Mouse (Mus musculus) CH12.LX (cell line): Measurements from ENCODE around the gene Abtb2. TPM values are rescaled to one million over a fixed set of nuclear protein-coding genes. Genes with fewer than 3 reads are reported as not detected.
A peak's percentile ranks its signal among the peaks of the same experiment; 100 is the strongest.

ENCODE experiments used
- DNase-seq: peaks from one replicate; pipeline ENCODE4 v3.0.0-alpha.2; 2013; ENCODE audit errors: extremely low read depth
- H3K27ac ChIP-seq: 2 replicates; pipeline ENCODE4 v1.5.1; 2012; ENCODE audit warnings: low read depth, mild to moderate bottlenecking, control low read depth, moderate library complexity; ENCODE audit not compliant: insufficient read depth
- H3K27me3 ChIP-seq: replicated peaks from 2 replicates; pipeline ENCODE3; 2012; ENCODE audit warnings: inconsistent platforms
- H3K36me3 ChIP-seq, 2 experiments: replicated peaks in 1 of 2; 2 replicates each; pipeline versions ENCODE3 to v1.6.1; 2012; ENCODE audit warnings: inconsistent platforms in 1 of 2, low read length in 1 of 2, mild to moderate bottlenecking in 1 of 2, mixed read lengths in 1 of 2, moderate library complexity in 1 of 2; ENCODE audit not compliant: control insufficient read depth in 1 of 2, insufficient read depth in 1 of 2
- H3K4me1 ChIP-seq, 2 experiments: 2 replicates each; pipeline ENCODE4 v1.6.1; 2012; ENCODE audit warnings: inconsistent platforms in 1 of 2, moderate library complexity in 1 of 2; ENCODE audit not compliant: insufficient read depth in 2 of 2, control insufficient read depth in 1 of 2
- H3K4me2 ChIP-seq: 2 replicates; pipeline ENCODE4 v1.6.1; 2012; ENCODE audit warnings: low read depth, mild to moderate bottlenecking, control low read depth; ENCODE audit not compliant: poor library complexity, insufficient read depth, severe bottlenecking
- H3K4me3 ChIP-seq, 3 experiments: fragments of 150-350 bp in 1 of 3; sonication (generic) in 1 of 3; replicated peaks in 1 of 3; 2 replicates each; pipeline versions ENCODE3 to v1.5.1; 2011 to 2012; ENCODE audit warnings: low read depth in 2 of 3, low read length in 2 of 3, mild to moderate bottlenecking in 2 of 3, moderate library complexity in 2 of 3, control low read depth in 1 of 3, improper control_type of control experiment in 1 of 3, inconsistent platforms in 1 of 3, mixed read lengths in 1 of 3; ENCODE audit not compliant: poor library complexity in 1 of 3
- H3K79me2 ChIP-seq: replicated peaks from 2 replicates; pipeline ENCODE4 v1.6.1; 2012; ENCODE audit warnings: mild to moderate bottlenecking, moderate library complexity; ENCODE audit not compliant: control insufficient read depth, poor library complexity, insufficient read depth, severe bottlenecking; ENCODE audit errors: extremely low read depth
- H3K9ac ChIP-seq: 2 replicates; pipeline ENCODE4 v1.6.1; 2012; ENCODE audit warnings: low read depth, mild to moderate bottlenecking, control low read depth, moderate library complexity; ENCODE audit not compliant: insufficient read depth
- H3K9me3 ChIP-seq: replicated peaks from 2 replicates; pipeline ENCODE3; 2012; ENCODE audit warnings: low read length, inconsistent platforms, mixed read lengths
- CHD2 ChIP-seq: IDR thresholded peaks from 2 replicates; pipeline ENCODE4 v1.6.1; 2011; ENCODE audit warnings: low read length, improper control_type of control experiment
- CTCF ChIP-seq, 2 experiments: IDR thresholded peaks in 1 of 2; conservative IDR thresholded peaks in 1 of 2; 2 replicates each; pipeline ENCODE4 v1.5.1; 2011 to 2012; ENCODE audit warnings: low read depth in 2 of 2, low read length in 2 of 2, improper control_type of control experiment in 1 of 2, inconsistent platforms in 1 of 2, mild to moderate bottlenecking in 1 of 2, moderate library complexity in 1 of 2
- E2F4 ChIP-seq: IDR thresholded peaks from 2 replicates; pipeline ENCODE4 v1.6.1; 2011; ENCODE audit warnings: low read depth, low read length, improper control_type of control experiment; ENCODE audit not compliant: insufficient replicate concordance
- ELF1 ChIP-seq: IDR thresholded peaks from 2 replicates; pipeline ENCODE4 v1.6.1; 2014; ENCODE audit warnings: low read depth, mild to moderate bottlenecking, inconsistent platforms, low read length, improper control_type of control experiment
- EP300 ChIP-seq: IDR thresholded peaks from 2 replicates; pipeline ENCODE4 v1.6.1; 2011; ENCODE audit warnings: low read length, improper control_type of control experiment
- GABPA ChIP-seq: IDR thresholded peaks from 2 replicates; pipeline ENCODE4 v1.6.1; 2012; ENCODE audit warnings: low read depth, low read length, improper control_type of control experiment, inconsistent platforms; ENCODE audit not compliant: insufficient replicate concordance
- HCFC1 ChIP-seq: IDR thresholded peaks from 2 replicates; pipeline ENCODE4 v1.6.1; 2012; ENCODE audit warnings: low read depth, mild to moderate bottlenecking, inconsistent platforms, low read length, improper control_type of control experiment
- IRF4 ChIP-seq: IDR thresholded peaks from 2 replicates; pipeline ENCODE4 v1.6.1; 2014; ENCODE audit warnings: low read depth, mild to moderate bottlenecking, inconsistent platforms, low read length, improper control_type of control experiment
- JUND ChIP-seq: conservative IDR thresholded peaks from 2 replicates; pipeline ENCODE4 v1.6.1; 2011; ENCODE audit warnings: low read depth, low read length, improper control_type of control experiment
- KAT2A ChIP-seq: IDR thresholded peaks from 2 replicates; pipeline ENCODE4 v1.6.1; 2012; ENCODE audit warnings: low read length, improper control_type of control experiment, inconsistent platforms; ENCODE audit not compliant: insufficient replicate concordance
- MEF2A ChIP-seq: IDR thresholded peaks from 2 replicates; pipeline ENCODE4 v1.6.1; 2014; ENCODE audit warnings: low read depth, mild to moderate bottlenecking, inconsistent platforms, low read length, improper control_type of control experiment, borderline replicate concordance
- NELFE ChIP-seq: IDR thresholded peaks from 2 replicates; pipeline ENCODE4 v1.6.1; 2011; ENCODE audit warnings: low read depth, low read length, improper control_type of control experiment
- POLR2AphosphoS2 ChIP-seq: IDR thresholded peaks from 2 replicates; pipeline ENCODE4 v1.6.1; 2011; ENCODE audit warnings: low read depth, low read length, improper control_type of control experiment
- RAD21 ChIP-seq: IDR thresholded peaks from 2 replicates; pipeline ENCODE4 v1.6.1; 2011; ENCODE audit warnings: low read depth, mild to moderate bottlenecking, low read length, improper control_type of control experiment, moderate library complexity
- RCOR1 ChIP-seq: conservative IDR thresholded peaks from 2 replicates; pipeline ENCODE4 v1.6.1; 2012; ENCODE audit warnings: low read depth, mild to moderate bottlenecking, inconsistent platforms, low read length, improper control_type of control experiment
- SIN3A ChIP-seq: IDR thresholded peaks from 2 replicates; pipeline ENCODE4 v1.6.1; 2012; ENCODE audit warnings: low read length, improper control_type of control experiment, inconsistent platforms
- SMC3 ChIP-seq: IDR thresholded peaks from 2 replicates; pipeline ENCODE4 v1.6.1; 2011; ENCODE audit warnings: low read depth, low read length, improper control_type of control experiment
- TBP ChIP-seq: conservative IDR thresholded peaks from 2 replicates; pipeline ENCODE4 v1.6.1; 2011; ENCODE audit warnings: low read depth, low read length, improper control_type of control experiment
- UBTF ChIP-seq: IDR thresholded peaks from 2 replicates; pipeline ENCODE4 v1.6.1; 2012; ENCODE audit warnings: low read depth, mild to moderate bottlenecking, inconsistent platforms, low read length, improper control_type of control experiment, moderate library complexity
- USF1 ChIP-seq: IDR thresholded peaks from 2 replicates; pipeline ENCODE4 v1.6.1; 2014; ENCODE audit warnings: low read depth, mild to moderate bottlenecking, inconsistent platforms, low read length, improper control_type of control experiment
- USF2 ChIP-seq: conservative IDR thresholded peaks from 2 replicates; pipeline ENCODE4 v1.6.1; 2011; ENCODE audit warnings: low read depth, low read length, improper control_type of control experiment
- ZC3H11A ChIP-seq: IDR thresholded peaks from 2 replicates; pipeline ENCODE4 v1.6.1; 2012; ENCODE audit warnings: low read depth, mild to moderate bottlenecking, inconsistent platforms, low read length, improper control_type of control experiment
- ZMIZ1 ChIP-seq: IDR thresholded peaks from 2 replicates; pipeline ENCODE4 v1.6.1; 2012; ENCODE audit warnings: low read depth, mild to moderate bottlenecking, inconsistent platforms, low read length, improper control_type of control experiment
- dilution Hi-C: fragments of 300-500 bp; cut with MboI; formaldehyde crosslinking; loops from 2 replicates; pipeline ENCODE4 v1.14.3; 2020; ENCODE audit warnings: low sequenced_read_pairs; ENCODE audit not compliant: extremely low pct_unique_long_range_greater_than_20kb, extremely low pct_ligation_motif_present
- in situ Hi-C: fragments of 300-500 bp; cut with MboI; formaldehyde crosslinking; loops from 3 replicates; pipeline ENCODE4 v1.14.3; 2019; ENCODE audit warnings: low sequenced_read_pairs, low pct_ligation_motif_present, low pct_unique_long_range_greater_than_20kb, mixed read lengths
- polyA plus RNA-seq: library from polyadenylated mRNA; unstranded; fragments of >175 nt; gene quantifications from 2 replicates; pipeline ENCODE4 v1.2.1, GENCODE M21; 2012; ENCODE audit warnings: low read depth; ENCODE audit not compliant: insufficient read length
- total RNA-seq, 2 experiments: library from RNA; depleted of rRNA; stranded (reverse); fragments of 300-350 nt in 1 of 2; fragments of >200 nt in 1 of 2; gene quantifications; 2 replicates each; pipeline ENCODE4 v1.2.3; 2012 to 2014

Gene Abtb2
- total and polyA plus RNA-seq, 3 experiments = 2.9 to 7.7 (median 3.8) TPM

- in situ Hi-C loops (loop anchor here (5.0 to 10.0 kb wide), 2 partner anchors 187 to 261 kb away; no protein-coding TSS in a partner anchor), dilution Hi-C loops (no loop called here)
- H3K4me1 ChIP-seq = peaks cover 0 to 7% of the 10 kb centered on the region in 2 experiments; a peak in 2 of 4 replicates
- H3K36me3 ChIP-seq = peaks cover 63 to 94% of the 10 kb centered on the region in 2 experiments
- no peak overlapping the region for H3K4me2 ChIP-seq
- no peaks in the 10 kb centered on the region for H3K9me3 ChIP-seq
- H3K9ac ChIP-seq = no peak overlapping the region
- no peak overlapping the region for H3K27ac ChIP-seq
- no peaks in the 10 kb centered on the region for H3K79me2 ChIP-seq
- no peaks in the 10 kb centered on the region for H3K27me3 ChIP-seq
- TF ChIP-seq ZC3H11A = no peak
- TF ChIP-seq USF1 = no peak
- no peak for TF ChIP-seq KAT2A
- no peak for TF ChIP-seq EP300
- peak; percentile 86 for TF ChIP-seq SMC3
- TF ChIP-seq TBP = no peak
- TF ChIP-seq CTCF (conservative IDR thresholded peaks at IDR 0.05 in 1 of 2, IDR thresholded peaks at IDR 0.05 in 1 of 2; ENCODE audit: low read depth in 2 of 2, low read length in 2 of 2) = peak; percentile 88 to 97
- no peak for TF ChIP-seq E2F4
- no peak for TF ChIP-seq RCOR1
- no peak for TF ChIP-seq ELF1
- no peak for TF ChIP-seq ZMIZ1
- TF ChIP-seq HCFC1 = no peak
- no peak for TF ChIP-seq MEF2A
- TF ChIP-seq RAD21 = peak; percentile 67
- H3K4me3 ChIP-seq = no peak overlapping the region
- DNase-seq = peak; percentile 62
Measured at GRCm38 (mm10) chr2:103743988-103744387, 177.9 kb downstream of the Abtb2 start.

GRCm38 (mm10) chr2:103745481-103745880, 179.4 kb downstream of the Abtb2 start:
- H3K36me3 ChIP-seq = peaks cover 59 to 96% of the 10 kb centered on the region in 2 experiments

More at GRCm38 (mm10) chr2:103745481-103745880, 179.4 kb downstream of the Abtb2 start:
- Histone ChIP-seq H3K4me3 (no peak overlapping the region), H3K4me1 (peaks cover 0 to 7% of the 10 kb centered on the region in 2 experiments; a peak in 2 of 4 replicates), H3K9ac (no peak overlapping the region), H3K27me3 (no peaks in the 10 kb centered on the region), H3K79me2 (no peaks in the 10 kb centered on the region), H3K27ac (no peak overlapping the region), H3K9me3 (no peaks in the 10 kb centered on the region), H3K4me2 (no peak overlapping the region)
- in situ Hi-C loops (loop anchor here (10.0 kb wide), 1 partner anchor 259 kb away; no protein-coding TSS in a partner anchor), dilution Hi-C loops (no loop called here)
- TF ChIP-seq POLR2AphosphoS2 (no peak), CHD2 (no peak), GABPA (no peak), IRF4 (no peak), ZMIZ1 (no peak), UBTF (no peak), SIN3A (no peak), NELFE (no peak), TBP (no peak), USF2 (no peak), JUND (no peak)
- no peak for DNase-seq
